Mouse (Mus musculus) MEL (cell line): ENCODE measurements around the gene Srp72. TPM values are rescaled to one million over a fixed set of nuclear protein-coding genes. Genes with fewer than 3 reads are reported as not detected.

Experiments used
- DNase-seq: peaks from one replicate; pipeline ENCODE4 v3.0.0; 2011; ENCODE audit warnings: low read depth, low spot score
- H3K27ac ChIP-seq: 2 replicates; pipeline ENCODE4 v1.5.1; 2012; ENCODE audit warnings: low read depth, mild to moderate bottlenecking, control low read depth, low read length, moderate library complexity; ENCODE audit not compliant: control insufficient read depth
- H3K27me3 ChIP-seq, 2 experiments: fragments of 150-350 bp in 1 of 2; sonication (generic) in 1 of 2; 2 replicates each; pipeline ENCODE4 v1.6.1; 2012; ENCODE audit warnings: low read length in 2 of 2, mild to moderate bottlenecking in 2 of 2, improper control_type of control experiment in 1 of 2, moderate library complexity in 1 of 2; ENCODE audit not compliant: insufficient read depth in 2 of 2, control insufficient read depth in 1 of 2
- H3K36me3 ChIP-seq, 2 experiments: 2 replicates each; pipeline ENCODE4 v1.6.1; 2012 to 2014; ENCODE audit warnings: low read length in 2 of 2, improper control_type of control experiment in 1 of 2, inconsistent platforms in 1 of 2, mild to moderate bottlenecking in 1 of 2; ENCODE audit not compliant: insufficient read depth in 2 of 2, control insufficient read depth in 1 of 2
- H3K4me1 ChIP-seq, 2 experiments: fragments of 150-350 bp in 1 of 2; sonication (generic) in 1 of 2; 2 replicates each; pipeline ENCODE4 v1.6.1; 2012; ENCODE audit warnings: low read length in 2 of 2, improper control_type of control experiment in 1 of 2, mild to moderate bottlenecking in 1 of 2; ENCODE audit not compliant: insufficient read depth in 2 of 2, control insufficient read depth in 1 of 2
- H3K4me3 ChIP-seq, 2 experiments: fragments of 150-350 bp in 1 of 2; sonication (generic) in 1 of 2; 2 replicates each; pipeline ENCODE4 v1.5.1; 2012; ENCODE audit warnings: low read depth in 2 of 2, low read length in 2 of 2, mild to moderate bottlenecking in 2 of 2, moderate library complexity in 2 of 2, control low read depth in 1 of 2, improper control_type of control experiment in 1 of 2; ENCODE audit not compliant: control insufficient read depth in 1 of 2, insufficient read depth in 1 of 2
- H3K79me2 ChIP-seq: 2 replicates; pipeline ENCODE4 v1.6.1; 2012; ENCODE audit warnings: mild to moderate bottlenecking, low read length, moderate library complexity; ENCODE audit not compliant: control insufficient read depth, poor library complexity, insufficient read depth
- H3K9ac ChIP-seq: 2 replicates; pipeline ENCODE4 v1.6.1; 2012; ENCODE audit warnings: low read depth, mild to moderate bottlenecking, control low read depth, low read length, moderate library complexity; ENCODE audit not compliant: control insufficient read depth, poor library complexity, severe bottlenecking
- H3K9me3 ChIP-seq: fragments of 150-350 bp; sonication (generic); replicated peaks from 2 replicates; pipeline ENCODE4 v1.6.1; 2012; ENCODE audit warnings: mild to moderate bottlenecking, low read length, improper control_type of control experiment, moderate library complexity; ENCODE audit not compliant: insufficient read depth
- BHLHE40 ChIP-seq: IDR thresholded peaks from 2 replicates; pipeline ENCODE4 v1.6.1; 2012; ENCODE audit warnings: low read depth, mild to moderate bottlenecking, inconsistent platforms, low read length, improper control_type of control experiment, borderline replicate concordance
- CHD1 ChIP-seq: IDR thresholded peaks from 2 replicates; pipeline ENCODE4 v1.6.1; 2012; ENCODE audit warnings: low read depth, mild to moderate bottlenecking, inconsistent platforms, low read length, improper control_type of control experiment
- E2F4 ChIP-seq: IDR thresholded peaks from 2 replicates; pipeline ENCODE4 v1.6.1; 2011; ENCODE audit warnings: low read depth, low read length, improper control_type of control experiment, borderline replicate concordance
- ELF1 ChIP-seq: IDR thresholded peaks from 2 replicates; pipeline ENCODE4 v1.6.1; 2014; ENCODE audit warnings: low read depth, mild to moderate bottlenecking, inconsistent platforms, low read length, improper control_type of control experiment, moderate library complexity
- EP300 ChIP-seq, 2 experiments: IDR thresholded peaks; 2 replicates each; pipeline ENCODE4 v1.6.1; 2011; ENCODE audit warnings: improper control_type of control experiment in 2 of 2, low read length in 2 of 2, low read depth in 1 of 2, mild to moderate bottlenecking in 1 of 2
- GATA1 ChIP-seq: IDR thresholded peaks from 2 replicates; pipeline ENCODE4 v1.6.1; 2011; ENCODE audit warnings: low read depth, low read length, improper control_type of control experiment
- KAT2A ChIP-seq: conservative IDR thresholded peaks from 2 replicates; pipeline ENCODE4 v1.6.1; 2012; ENCODE audit warnings: low read depth, low read length, improper control_type of control experiment, inconsistent platforms
- MAX ChIP-seq: IDR thresholded peaks from 2 replicates; pipeline ENCODE4 v1.6.1; 2011; ENCODE audit warnings: low read length, improper control_type of control experiment
- MXI1 ChIP-seq: IDR thresholded peaks from 2 replicates; pipeline ENCODE4 v1.6.1; 2011; ENCODE audit warnings: mild to moderate bottlenecking, low read depth, low read length, improper control_type of control experiment
- MYB ChIP-seq: IDR thresholded peaks from 2 replicates; pipeline ENCODE4 v1.6.1; 2011; ENCODE audit warnings: mild to moderate bottlenecking, low read depth, low read length, improper control_type of control experiment
- MYC ChIP-seq: IDR thresholded peaks from 2 replicates; pipeline ENCODE4 v1.6.1; 2011; ENCODE audit warnings: low read depth, mild to moderate bottlenecking, low read length, improper control_type of control experiment, moderate library complexity
- NELFE ChIP-seq: IDR thresholded peaks from 2 replicates; pipeline ENCODE4 v1.6.1; 2011; ENCODE audit warnings: low read depth, low read length, improper control_type of control experiment
- POLR2AphosphoS5 ChIP-seq: IDR thresholded peaks from 2 replicates; pipeline ENCODE4 v1.6.1; 2012; ENCODE audit warnings: low read depth, borderline replicate concordance, mild to moderate bottlenecking, inconsistent platforms, low read length, moderate library complexity, mixed read lengths
- RAD21 ChIP-seq: IDR thresholded peaks from 2 replicates; pipeline ENCODE4 v1.6.1; 2011; ENCODE audit warnings: mild to moderate bottlenecking, low read depth, low read length, improper control_type of control experiment
- SIN3A ChIP-seq: IDR thresholded peaks from 2 replicates; pipeline ENCODE4 v1.6.1; 2012; ENCODE audit warnings: low read length, improper control_type of control experiment, inconsistent platforms
- SMC3 ChIP-seq: IDR thresholded peaks from 2 replicates; pipeline ENCODE4 v1.6.1; 2011; ENCODE audit warnings: low read depth, low read length, improper control_type of control experiment
- TAL1 ChIP-seq: IDR thresholded peaks from 2 replicates; pipeline ENCODE4 v1.6.1; 2012; ENCODE audit warnings: mild to moderate bottlenecking, inconsistent platforms, low read length, moderate library complexity, mixed read lengths
- TCF12 ChIP-seq: IDR thresholded peaks from 2 replicates; pipeline ENCODE4 v1.6.1; 2014; ENCODE audit warnings: low read depth, mild to moderate bottlenecking, inconsistent platforms, low read length, improper control_type of control experiment, moderate library complexity
- UBTF ChIP-seq: IDR thresholded peaks from 2 replicates; pipeline ENCODE4 v1.6.1; 2012; ENCODE audit warnings: low read depth, mild to moderate bottlenecking, inconsistent platforms, low read length, improper control_type of control experiment, moderate library complexity, borderline replicate concordance; ENCODE audit not compliant: insufficient read depth
- ZC3H11A ChIP-seq: IDR thresholded peaks from 2 replicates; pipeline ENCODE4 v1.6.1; 2012; ENCODE audit warnings: low read depth, mild to moderate bottlenecking, inconsistent platforms, low read length, improper control_type of control experiment
- ZKSCAN1 ChIP-seq: IDR thresholded peaks from 2 replicates; pipeline ENCODE4 v1.6.1; 2012; ENCODE audit warnings: low read depth, mild to moderate bottlenecking, inconsistent platforms, low read length, improper control_type of control experiment, moderate library complexity
- ZNF384 ChIP-seq: IDR thresholded peaks from 2 replicates; pipeline ENCODE4 v1.6.1; 2012; ENCODE audit warnings: low read depth, mild to moderate bottlenecking, inconsistent platforms, low read length, improper control_type of control experiment
- polyA plus RNA-seq, 2 experiments: library from polyadenylated mRNA; stranded (reverse) in 1 of 2; unstranded in 1 of 2; fragments of >175 nt in 1 of 2; fragments of >200 nt in 1 of 2; gene quantifications; 2 replicates each; pipeline versions ENCODE4 v1.2.1 to v1.2.4; 2012; ENCODE audit warnings: low replicate concordance in 2 of 2, low read depth in 1 of 2; ENCODE audit not compliant: insufficient read length in 2 of 2, insufficient read depth in 1 of 2, missing spikeins in 1 of 2
- total RNA-seq: library from RNA; depleted of rRNA; stranded (reverse); fragments of 300-350 nt; gene quantifications from 2 replicates; pipeline ENCODE4 v1.2.3, GENCODE M21; 2012

Gene Srp72
- total and polyA plus RNA-seq, 3 experiments, result 87.1 to 231 (median 140) TPM

DNA sequence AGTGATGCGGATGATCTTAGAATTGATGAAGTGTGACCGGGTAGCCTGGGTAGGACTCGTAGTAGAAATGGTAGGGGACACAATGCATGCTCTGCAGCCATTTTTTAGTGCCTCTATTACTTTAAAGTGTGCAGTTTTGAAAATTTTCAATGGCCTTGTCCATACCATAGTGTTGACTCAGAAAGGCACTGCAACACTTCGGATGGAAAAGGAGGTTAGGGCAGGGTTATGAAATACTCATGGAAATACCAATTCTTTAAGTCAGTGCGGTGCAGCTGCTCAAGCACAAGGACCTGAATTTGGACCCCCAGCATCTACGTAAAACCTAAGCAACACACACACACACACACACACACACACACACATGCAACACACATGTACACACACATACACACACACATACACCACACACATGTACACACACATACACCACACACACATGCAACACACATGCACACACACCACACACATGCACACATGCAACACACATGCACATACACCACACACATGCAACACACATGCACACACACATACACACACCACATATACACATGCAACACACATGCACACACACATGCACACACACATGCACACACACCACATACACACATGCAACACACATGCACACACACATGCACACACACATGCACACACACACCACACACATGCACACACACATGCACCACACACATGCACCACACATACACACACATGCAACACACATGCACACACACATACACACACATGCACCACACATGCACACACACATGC lies 29.8 kb downstream of the Srp72 start, which contains the start of gene Arl9:
Gene Arl9 (plus strand): TSS at position 5 of the 771 bp plus-strand sequence.
- DNase-seq, result no peak
- H3K4me1 ChIP-seq, result peaks cover 0 to 2% of the 10 kb centered on the region in 2 experiments; a peak in 1 of 4 replicates
- no peak within 1 kb of the TSS for H3K4me3 ChIP-seq
- no peaks in the 10 kb centered on the region for H3K79me2 ChIP-seq
- peaks cover 0 to 8% of the 10 kb centered on the region in 2 experiments; a peak in 2 of 4 replicates for H3K36me3 ChIP-seq
- no peak within 1 kb of the TSS for H3K27ac ChIP-seq
- no peaks in the 10 kb centered on the region for H3K9me3 ChIP-seq
- H3K27me3 ChIP-seq, result no peaks in the 10 kb centered on the region
- no peak within 1 kb of the TSS for H3K9ac ChIP-seq
- TF ChIP-seq BHLHE40, result no peak
- peak; percentile 89; the same call in 1 of the 2 replicates for TF ChIP-seq POLR2AphosphoS5

DNA sequence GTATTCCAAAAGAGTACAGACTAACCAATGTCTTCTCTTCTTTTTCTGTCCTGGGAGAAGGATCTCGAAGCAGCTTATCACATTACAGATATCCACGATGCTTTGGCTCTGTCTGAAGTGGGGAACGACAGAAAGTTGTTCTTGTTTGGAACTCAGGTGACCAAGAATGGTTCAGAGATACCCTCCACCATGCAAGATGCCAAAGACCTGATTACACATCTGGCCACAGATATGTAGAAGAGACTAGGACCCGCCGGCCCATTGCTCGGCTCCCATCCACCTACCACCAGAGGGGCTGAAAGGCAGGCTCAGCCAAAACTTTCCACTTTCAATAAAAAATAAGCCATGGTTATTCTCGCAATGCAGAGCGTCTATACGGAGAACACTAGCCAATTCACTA lies 35.9 kb downstream of the Srp72 start:
- no peaks in the 10 kb centered on the region for H3K9me3 ChIP-seq
- H3K79me2 ChIP-seq, result no peaks in the 10 kb centered on the region
- peak overlapping the region; percentile 49; the same call in 1 of the 2 replicates for H3K27ac ChIP-seq
- H3K9ac ChIP-seq, result no peak overlapping the region
- H3K36me3 ChIP-seq, result peaks cover 0 to 23% of the 10 kb centered on the region in 2 experiments; a peak in 2 of 4 replicates
- H3K27me3 ChIP-seq, result no peaks in the 10 kb centered on the region
- DNase-seq, result no peak
- peaks cover 14 to 16% of the 10 kb centered on the region in 2 experiments for H3K4me1 ChIP-seq
- no peak overlapping the region for H3K4me3 ChIP-seq
- no peak for TF ChIP-seq MYB
- TF ChIP-seq TCF12, result peak; percentile 50; the same call in 1 of the 2 replicates
- 0 out of 2 replicates have a peak, but pooled peaks have one; percentile 8 for TF ChIP-seq BHLHE40
- TF ChIP-seq EP300 (IDR thresholded peaks at IDR 0.05; ENCODE audit: low read depth in 1 of 2, low read length in 2 of 2), result peak in 1 of 2 experiments; percentile 55; a peak in 1 of 4 replicates
- TF ChIP-seq ELF1, result no peak
- TF ChIP-seq KAT2A, result no peak

DNA sequence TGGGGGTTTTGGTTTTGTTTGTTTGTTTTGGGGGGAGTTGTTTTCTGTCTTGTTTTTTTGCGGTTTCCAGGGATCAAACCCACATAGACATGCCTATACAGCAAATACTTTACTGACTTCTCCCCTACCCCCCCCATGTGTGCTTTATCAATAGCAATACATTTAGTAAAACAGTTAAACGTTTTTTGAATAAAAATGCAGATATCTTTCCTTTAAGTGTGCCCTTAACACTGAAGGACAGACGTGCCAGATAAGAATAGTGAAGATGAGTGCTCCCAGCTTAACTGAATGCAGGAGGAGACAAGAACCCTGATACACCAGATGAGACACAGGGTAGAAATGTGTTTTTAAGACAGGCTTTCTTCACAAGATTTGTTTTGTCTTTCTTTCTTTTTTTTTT lies 36.6 kb downstream of the Srp72 start:
- Histone ChIP-seq H3K27me3 (no peaks in the 10 kb centered on the region), H3K27ac (peak overlapping the region; percentile 49)
- TF ChIP-seq MYB (peak; percentile 98), ZNF384 (peak; percentile 32; the same call in 1 of the 2 replicates), TAL1 (0 out of 2 replicates have a peak, but pooled peaks have one; percentile 11), MYC (0 out of 2 replicates have a peak, but pooled peaks have one; percentile 42), MAX (peak; percentile 39; the same call in 1 of the 2 replicates), UBTF (no peak), ZC3H11A (no peak), ELF1 (no peak), GATA1 (peak; percentile 88), SIN3A (peak; percentile 76), MXI1 (no peak; the same call in 1 of the 2 replicates), E2F4 (no peak), POLR2AphosphoS5 (no peak), BHLHE40 (peak; percentile 74; the same call in 1 of the 2 replicates), ZKSCAN1 (no peak), CHD1 (no peak), SMC3 (no peak), RAD21 (no peak), KAT2A (no peak), NELFE (no peak), EP300 (IDR thresholded peaks at IDR 0.05; ENCODE audit: low read depth in 1 of 2, low read length in 2 of 2) (peak; percentile 95 to 97)

More for the DNA sequence above, 36.6 kb downstream of the Srp72 start:
- Histone ChIP-seq H3K4me1 (peaks cover 14 to 16% of the 10 kb centered on the region in 2 experiments), H3K9me3 (no peaks in the 10 kb centered on the region), H3K36me3 (peaks cover 0 to 23% of the 10 kb centered on the region in 2 experiments; a peak in 2 of 4 replicates), H3K9ac (no peak overlapping the region), H3K79me2 (no peaks in the 10 kb centered on the region), H3K4me3 (no peak overlapping the region)
- peak; percentile 67 for DNase-seq
